Mouse (Mus musculus): Measurements from ENCODE around the gene Adap1. TPM values are rescaled to one million over a fixed set of nuclear protein-coding genes. Genes with fewer than 3 reads are reported as not detected.

The Adap1 gene
- polyA plus RNA-seq (2014; fragmentation: Nextera tagmentation; extraction: Ambion mirVana): 0.17 and 0.69 TPM in 2 replicates

- Histone ChIP-seq H3K4me2 (ENCODE audit: low read depth, severe bottlenecking) (peak within 1 kb of the TSS; percentile 97), H3K4me3 (ENCODE audit: low read depth, low read length) (peak within 1 kb of the TSS; percentile 44), H3K27me3 (ENCODE audit: control insufficient read depth, insufficient read depth, low read length) (peaks cover 38% of the 10 kb centered on the region), H3K36me3 (ENCODE audit: control insufficient read depth, insufficient read depth, low read length) (no peaks in the 10 kb centered on the region), H3K4me1 (ENCODE audit: control insufficient read depth, insufficient read depth, low read length) (peaks cover 6% of the 10 kb centered on the region; the same call in 1 of the 2 replicates), H3K9me3 (ENCODE audit: control insufficient read depth, low read length) (no peaks in the 10 kb centered on the region), H3K9ac (ENCODE audit: low read length) (peak within 1 kb of the TSS; percentile 49; the same call in 1 of the 2 replicates), H3K27ac (replicated peaks; ENCODE audit: low read depth, low read length) (no peak within 1 kb of the TSS)
- 3% methylated on average over 61 of the region's 61 CpGs for WGBS
- ATAC-seq (ENCODE audit: insufficient number of reproducible peaks, low FRiP score, low TSS enrichment, low read depth): peak; percentile 51
- peak; percentile 56 for DNase-seq (ENCODE audit: low spot score)
These were observed at the start of gene Adap1 for GRCm38 (mm10) chr5:139325395-139325966. Adap1 (minus strand) TSS chr5:139325622.

GRCm38 (mm10) chr5:139374841-139375240, 49.4 kb upstream of the Adap1 start:
- H3K27me3 ChIP-seq (ENCODE audit: control insufficient read depth, insufficient read depth, low read length): no peaks in the 10 kb centered on the region
- WGBS: 83% methylated on average over 2 of the region's 2 CpGs
- no peaks in the 10 kb centered on the region for H3K36me3 ChIP-seq (ENCODE audit: control insufficient read depth, insufficient read depth, low read length)
- H3K4me2 ChIP-seq (ENCODE audit: low read depth, severe bottlenecking): no peak overlapping the region
- H3K4me1 ChIP-seq (ENCODE audit: control insufficient read depth, insufficient read depth, low read length): peaks cover 19% of the 10 kb centered on the region
- no peaks in the 10 kb centered on the region for H3K9me3 ChIP-seq (ENCODE audit: control insufficient read depth, low read length)
- ATAC-seq (ENCODE audit: insufficient number of reproducible peaks, low FRiP score, low TSS enrichment, low read depth): no peak
- DNase-seq (ENCODE audit: low spot score): no peak
- H3K9ac ChIP-seq (ENCODE audit: low read length): no peak overlapping the region
- no peak overlapping the region for H3K27ac ChIP-seq (replicated peaks; ENCODE audit: low read depth, low read length)
- no peak overlapping the region for H3K4me3 ChIP-seq (ENCODE audit: low read depth, low read length)

GRCm38 (mm10) chr5:139373889-139374444, 48.5 kb upstream of the Adap1 start:
- 86% methylated on average over 6 of the region's 6 CpGs for whole genome bisulfite sequencing
- H3K4me1 ChIP-seq (ENCODE audit: control insufficient read depth, insufficient read depth, low read length): peaks cover 15% of the 10 kb centered on the region
- no peak for ATAC-seq (ENCODE audit: insufficient number of reproducible peaks, low FRiP score, low TSS enrichment, low read depth)

GRCm38 (mm10) chr5:139373126-139373525, 47.7 kb upstream of the Adap1 start:
- Histone ChIP-seq H3K36me3 (ENCODE audit: control insufficient read depth, insufficient read depth, low read length) (no peaks in the 10 kb centered on the region), H3K9ac (ENCODE audit: low read length) (no peak overlapping the region), H3K4me3 (ENCODE audit: low read depth, low read length) (no peak overlapping the region), H3K4me1 (ENCODE audit: control insufficient read depth, insufficient read depth, low read length) (peaks cover 12% of the 10 kb centered on the region), H3K27ac (replicated peaks; ENCODE audit: low read depth, low read length) (no peak overlapping the region), H3K27me3 (ENCODE audit: control insufficient read depth, insufficient read depth, low read length) (no peaks in the 10 kb centered on the region), H3K4me2 (ENCODE audit: low read depth, severe bottlenecking) (no peak overlapping the region), H3K9me3 (ENCODE audit: control insufficient read depth, low read length) (no peaks in the 10 kb centered on the region)
- DNase-seq (ENCODE audit: low spot score) (no peak), ATAC-seq (ENCODE audit: insufficient number of reproducible peaks, low FRiP score, low TSS enrichment, low read depth) (no peak)
- 84% methylated on average over 3 of the region's 3 CpGs for WGBS

More at GRCm38 (mm10) chr5:139373889-139374444, 48.5 kb upstream of the Adap1 start:
- no peak overlapping the region for H3K9ac ChIP-seq (ENCODE audit: low read length)
- H3K9me3 ChIP-seq (ENCODE audit: control insufficient read depth, low read length): no peaks in the 10 kb centered on the region
- no peaks in the 10 kb centered on the region for H3K27me3 ChIP-seq (ENCODE audit: control insufficient read depth, insufficient read depth, low read length)
- DNase-seq (ENCODE audit: low spot score): no peak
- no peak overlapping the region for H3K4me2 ChIP-seq (ENCODE audit: low read depth, severe bottlenecking)
- no peak overlapping the region for H3K27ac ChIP-seq (replicated peaks; ENCODE audit: low read depth, low read length)
- H3K4me3 ChIP-seq (ENCODE audit: low read depth, low read length): no peak overlapping the region
- H3K36me3 ChIP-seq (ENCODE audit: control insufficient read depth, insufficient read depth, low read length): no peaks in the 10 kb centered on the region

- Histone ChIP-seq H3K4me1 (ENCODE audit: control insufficient read depth, insufficient read depth, low read length) (peaks cover 12% of the 10 kb centered on the region), H3K9me3 (ENCODE audit: control insufficient read depth, low read length) (no peaks in the 10 kb centered on the region), H3K36me3 (ENCODE audit: control insufficient read depth, insufficient read depth, low read length) (no peaks in the 10 kb centered on the region), H3K9ac (ENCODE audit: low read length) (peak overlapping the region; percentile 92), H3K4me2 (ENCODE audit: low read depth, severe bottlenecking) (peak overlapping the region; percentile 82), H3K27me3 (ENCODE audit: control insufficient read depth, insufficient read depth, low read length) (no peaks in the 10 kb centered on the region), H3K27ac (replicated peaks; ENCODE audit: low read depth, low read length) (peak overlapping the region; percentile 73; the same call in 1 of the 2 replicates), H3K4me3 (ENCODE audit: low read depth, low read length) (peak overlapping the region; percentile 52)
- DNase-seq (ENCODE audit: low spot score) (peak; percentile 96), ATAC-seq (ENCODE audit: insufficient number of reproducible peaks, low FRiP score, low TSS enrichment, low read depth) (peak; percentile 93)
- WGBS: 1% methylated on average over 39 of the region's 39 CpGs
These were observed 46.4 kb upstream of the Adap1 start for GRCm38 (mm10) chr5:139371631-139372401.

- ATAC-seq (ENCODE audit: insufficient number of reproducible peaks, low FRiP score, low TSS enrichment, low read depth) (no peak), DNase-seq (ENCODE audit: low spot score) (no peak)
- Histone ChIP-seq H3K9ac (ENCODE audit: low read length) (peak overlapping the region; percentile 92), H3K4me2 (ENCODE audit: low read depth, severe bottlenecking) (peak overlapping the region; percentile 82), H3K36me3 (ENCODE audit: control insufficient read depth, insufficient read depth, low read length) (no peaks in the 10 kb centered on the region), H3K4me3 (ENCODE audit: low read depth, low read length) (peak overlapping the region; percentile 52; the same call in 1 of the 2 replicates), H3K9me3 (ENCODE audit: control insufficient read depth, low read length) (no peaks in the 10 kb centered on the region), H3K27ac (replicated peaks; ENCODE audit: low read depth, low read length) (no peak overlapping the region), H3K27me3 (ENCODE audit: control insufficient read depth, insufficient read depth, low read length) (no peaks in the 10 kb centered on the region), H3K4me1 (ENCODE audit: control insufficient read depth, insufficient read depth, low read length) (peaks cover 12% of the 10 kb centered on the region)
- WGBS: 76% methylated on average over 5 of the region's 5 CpGs
These were observed 45.7 kb upstream of the Adap1 start for GRCm38 (mm10) chr5:139371118-139371517.

GRCm38 (mm10) chr5:139370336-139370735, 44.9 kb upstream of the Adap1 start:
- 85% methylated on average over 6 of the region's 6 CpGs for WGBS
- DNase-seq (ENCODE audit: low spot score) (no peak), ATAC-seq (ENCODE audit: insufficient number of reproducible peaks, low FRiP score, low TSS enrichment, low read depth) (no peak)
- no peaks in the 10 kb centered on the region for H3K9me3 ChIP-seq (ENCODE audit: control insufficient read depth, low read length)
- H3K27ac ChIP-seq (replicated peaks; ENCODE audit: low read depth, low read length): no peak overlapping the region
- no peak overlapping the region for H3K4me2 ChIP-seq (ENCODE audit: low read depth, severe bottlenecking)
- H3K4me1 ChIP-seq (ENCODE audit: control insufficient read depth, insufficient read depth, low read length): peaks cover 13% of the 10 kb centered on the region
- H3K9ac ChIP-seq (ENCODE audit: low read length): no peak overlapping the region
- no peaks in the 10 kb centered on the region for H3K36me3 ChIP-seq (ENCODE audit: control insufficient read depth, insufficient read depth, low read length)
- no peaks in the 10 kb centered on the region for H3K27me3 ChIP-seq (ENCODE audit: control insufficient read depth, insufficient read depth, low read length)
- H3K4me3 ChIP-seq (ENCODE audit: low read depth, low read length): no peak overlapping the region

GRCm38 (mm10) chr5:139368638-139369320, 43.4 kb upstream of the Adap1 start:
- DNase-seq (ENCODE audit: low spot score): no peak
- no peaks in the 10 kb centered on the region for H3K9me3 ChIP-seq (ENCODE audit: control insufficient read depth, low read length)
- no peak for ATAC-seq (ENCODE audit: insufficient number of reproducible peaks, low FRiP score, low TSS enrichment, low read depth)
- no peak overlapping the region for H3K9ac ChIP-seq (ENCODE audit: low read length)
- H3K27ac ChIP-seq (replicated peaks; ENCODE audit: low read depth, low read length): no peak overlapping the region
- WGBS: 85% methylated on average over 11 of the region's 11 CpGs
- peaks cover 23% of the 10 kb centered on the region for H3K4me1 ChIP-seq (ENCODE audit: control insufficient read depth, insufficient read depth, low read length)
- no peak overlapping the region for H3K4me2 ChIP-seq (ENCODE audit: low read depth, severe bottlenecking)
- no peak overlapping the region for H3K4me3 ChIP-seq (ENCODE audit: low read depth, low read length)
- no peaks in the 10 kb centered on the region for H3K27me3 ChIP-seq (ENCODE audit: control insufficient read depth, insufficient read depth, low read length)
- no peaks in the 10 kb centered on the region for H3K36me3 ChIP-seq (ENCODE audit: control insufficient read depth, insufficient read depth, low read length)
